30 mouse cellular contexts compared by ENCODE assay signal in genomic region chr15:77016509-77016908, GRCm38 (mm10). TPM values are rescaled to one million over a fixed set of nuclear protein-coding genes. Genes with fewer than 3 reads are reported as not detected.
"Had no signal": no experiment of that assay in that cellular context is flagged by ENCODE, and none has a peak within 500 bp of the region (broad histone marks: within the 10 kb centered on the region; RNA-seq: fewer than 3 reads in every experiment).

No protein-coding gene starts in this region.

- DNase-seq: forebrain, postnatal 0 days; gastrocnemius, postnatal 14 days; gastrocnemius, postnatal 36 days; kidney, adult 11 months; kidney, adult 2 months; kidney, adult 9 months; kidney, postnatal 14 days; kidney, postnatal 36 days; layer of hippocampus, adult 9-11 months; layer of hippocampus, postnatal 36 days; left cerebral cortex, postnatal 4 days; lung, adult 18-20 months had no signal

- H3K27ac ChIP-seq: forebrain, embryonic 15.5 days; hindbrain, embryonic 13.5 days; hindbrain, embryonic 15.5 days; hindbrain, postnatal 0 days; kidney, embryonic 15.5 days; kidney, postnatal 0 days; limb, embryonic 13.5 days; limb, embryonic 15.5 days; liver, embryonic 12.5 days; liver, embryonic 14.5 days had no signal

- H3K4me2 ChIP-seq: forebrain, embryonic 15.5 days; hindbrain, embryonic 13.5 days; hindbrain, embryonic 15.5 days; kidney, embryonic 15.5 days; limb, embryonic 13.5 days; limb, embryonic 15.5 days; liver, embryonic 12.5 days had no signal

- H3K4me3 ChIP-seq: forebrain, embryonic 15.5 days; hindbrain, embryonic 13.5 days; hindbrain, embryonic 15.5 days; kidney, embryonic 15.5 days; limb, embryonic 13.5 days; limb, embryonic 15.5 days; liver, embryonic 12.5 days had no signal

- ATAC-seq: forebrain, embryonic 15.5 days; forebrain, postnatal 0 days; hindbrain, postnatal 0 days; intestine, embryonic 16.5 days; liver, embryonic 12.5 days had no signal

- H3K27me3 ChIP-seq: forebrain, embryonic 15.5 days; hindbrain, embryonic 13.5 days; hindbrain, embryonic 15.5 days; kidney, embryonic 15.5 days; limb, embryonic 13.5 days; limb, embryonic 15.5 days had no signal

- H3K9me3 ChIP-seq: forebrain, embryonic 15.5 days; hindbrain, embryonic 13.5 days; hindbrain, embryonic 15.5 days; kidney, embryonic 15.5 days; limb, embryonic 13.5 days; limb, embryonic 15.5 days; liver, embryonic 12.5 days had no signal

- H3K36me3 ChIP-seq: forebrain, embryonic 15.5 days; hindbrain, embryonic 13.5 days; hindbrain, embryonic 15.5 days; kidney, embryonic 15.5 days; limb, embryonic 13.5 days; limb, embryonic 15.5 days; liver, embryonic 12.5 days had no signal

- H3K9ac ChIP-seq: forebrain, embryonic 15.5 days; forebrain, postnatal 0 days; hindbrain, embryonic 13.5 days; hindbrain, embryonic 15.5 days; kidney, embryonic 15.5 days; limb, embryonic 13.5 days; limb, embryonic 15.5 days; liver, embryonic 12.5 days; liver, embryonic 14.5 days had no signal

- H3K4me1 ChIP-seq: liver, embryonic 12.5 days had no signal

RNA-seq across cellular contexts. Expression of gene Apol6, which starts 28.0 kb away (rescaled TPM):
- total RNA-seq: hematopoietic stem cell, adult 5-6 weeks; layer of hippocampus, adult 18-20 months; layer of hippocampus, postnatal 36 days; left cerebral cortex, postnatal 4 days had no signal
- polyA plus RNA-seq: forebrain, embryonic 15.5 days; forebrain, postnatal 0 days; hindbrain, embryonic 11.5 days; hindbrain, embryonic 13.5 days; hindbrain, embryonic 15.5 days; hindbrain, postnatal 0 days; limb, embryonic 11.5 days; limb, embryonic 13.5 days; liver, adult 2 months had no signal

RNA-seq across cellular contexts. Expression of gene Mb, which starts 34.0 kb away (rescaled TPM):
- total RNA-seq: hematopoietic stem cell, adult 5-6 weeks; hindbrain, postnatal 0 days; left cerebral cortex, adult 18-20 months; left cerebral cortex, postnatal 10 days; left cerebral cortex, postnatal 4 days had no signal
- polyA plus RNA-seq: forebrain, embryonic 15.5 days; liver, adult 2 months had no signal
